Mouse (Mus musculus) lung, embryonic 16.5 days (tissue): ENCODE data around the gene Kif3b. TPM values are rescaled to one million over a fixed set of nuclear protein-coding genes. Genes with fewer than 3 reads are reported as not detected.
A peak's percentile ranks its signal among the peaks of the same experiment; 100 is the strongest.
"Not testable (repeated sequence)": the region's sequence is repeated elsewhere in the genome, so short reads cannot be mapped to it uniquely, and the experiment has no call there.

Source experiments
- ATAC-seq: fragments of 200-750 bp; cut with Nextera tagmentation; 2 replicates; pipeline ENCODE4 v1.8.0; 2017; ENCODE audit warnings: low read depth, mild to moderate bottlenecking, moderate library complexity
- H3K27ac ChIP-seq: fragments of 300-500 bp; sonication (generic); 2 replicates; pipeline ENCODE4 v1.5.1; 2014; ENCODE audit warnings: mild to moderate bottlenecking, control low read depth, low read length
- H3K27me3 ChIP-seq: fragments of 300-500 bp; sonication (generic); 2 replicates; pipeline ENCODE4 v1.6.1; 2014; ENCODE audit warnings: low read depth, low read length, mixed read lengths; ENCODE audit not compliant: control insufficient read depth, insufficient read depth
- H3K36me3 ChIP-seq: fragments of 300-500 bp; sonication (generic); 2 replicates; pipeline ENCODE4 v1.6.1; 2014; ENCODE audit warnings: low read length; ENCODE audit not compliant: control insufficient read depth, insufficient read depth
- H3K4me1 ChIP-seq: fragments of 300-500 bp; sonication (generic); replicated peaks from 2 replicates; pipeline ENCODE4 v1.6.1; 2014; ENCODE audit warnings: low read length, mixed read lengths; ENCODE audit not compliant: control insufficient read depth, insufficient read depth
- H3K4me2 ChIP-seq: fragments of 300-500 bp; sonication (generic); 2 replicates; pipeline ENCODE4 v1.6.1; 2014; ENCODE audit warnings: low read depth, low read length, control low read depth
- H3K4me3 ChIP-seq: fragments of 300-500 bp; sonication (generic); 2 replicates; pipeline ENCODE4 v1.5.1; 2014; ENCODE audit warnings: mild to moderate bottlenecking, low read length, control low read depth
- H3K9ac ChIP-seq: fragments of 300-500 bp; sonication (generic); 2 replicates; pipeline ENCODE4 v1.6.1; 2014; ENCODE audit warnings: low read length, control low read depth
- H3K9me3 ChIP-seq: fragments of 300-500 bp; sonication (generic); 2 replicates; pipeline ENCODE4 v1.6.1; 2016; ENCODE audit warnings: low read length; ENCODE audit not compliant: control insufficient read depth
- WGBS: fragments of 180-500 bp; shearing (Covaris S2); extraction: QIAGEN DNeasy Blood & Tissue Kit; methylation state at CpG from one replicate; pipeline ENCODE4 v1.1.7; 2014; 5-methylcytosine and 5-hydroxymethylcytosine counted together
- polyA plus RNA-seq: library from polyadenylated mRNA; unstranded; fragments of >200 nt; fragmentation: Nextera tagmentation; extraction: Ambion mirVana; gene quantifications from 2 replicates; pipeline ENCODE4 v1.2.1, GENCODE M21; 2015

Gene Kif3b
- polyA plus RNA-seq, 1 experiment from 2014 or later, result 7.1 TPM

- peak; percentile 80 for ATAC-seq
- not testable (repeated sequence) for H3K4me1 ChIP-seq, H3K4me3 ChIP-seq, H3K9ac ChIP-seq, H3K9me3 ChIP-seq, H3K4me2 ChIP-seq, H3K27me3 ChIP-seq
- WGBS, result 48% methylated on average over 8 of the region's 8 CpGs
- H3K27ac ChIP-seq, result 0 out of 2 replicates have a peak overlapping the region, but pooled peaks have one; percentile 27
- peaks cover 18% of the 10 kb centered on the region; the same call in 1 of the 2 replicates for H3K36me3 ChIP-seq
These were observed 20.8 kb upstream of the Kif3b start for GRCm38 (mm10) chr2:153270231-153270915.

GRCm38 (mm10) chr2:153274200-153274918, 16.9 kb upstream of the Kif3b start:
- H3K4me1 ChIP-seq, H3K9me3 ChIP-seq, H3K9ac ChIP-seq, H3K4me3 ChIP-seq, H3K4me2 ChIP-seq, H3K36me3 ChIP-seq, H3K27me3 ChIP-seq, H3K27ac ChIP-seq: not testable (repeated sequence)
- 61% methylated on average over 6 of the region's 6 CpGs for WGBS
- peak; percentile 72 for ATAC-seq

GRCm38 (mm10) chr2:153274919-153275247, 16.3 kb upstream of the Kif3b start:
- no peak for ATAC-seq
- no peaks in the 10 kb centered on the region for H3K36me3 ChIP-seq

GRCm38 (mm10) chr2:153275577-153275976, 15.6 kb upstream of the Kif3b start:
- H3K27me3 ChIP-seq, H3K27ac ChIP-seq, H3K4me1 ChIP-seq, ATAC-seq, H3K4me2 ChIP-seq, H3K4me3 ChIP-seq, H3K36me3 ChIP-seq, H3K9ac ChIP-seq, H3K9me3 ChIP-seq: not testable (repeated sequence)
- WGBS, result 65% methylated on average over 3 of the region's 3 CpGs

More at GRCm38 (mm10) chr2:153274919-153275247, 16.3 kb upstream of the Kif3b start:
- Histone ChIP-seq H3K4me2 (no peak overlapping the region), H3K9ac (no peak overlapping the region), H3K4me3 (no peak overlapping the region), H3K4me1 (peaks cover 2% of the 10 kb centered on the region), H3K9me3 (no peaks in the 10 kb centered on the region), H3K27ac (no peak overlapping the region), H3K27me3 (no peaks in the 10 kb centered on the region)
- 68% methylated on average over 6 of the region's 6 CpGs for WGBS

GRCm38 (mm10) chr2:153276440-153276839, 14.8 kb upstream of the Kif3b start:
- Histone ChIP-seq H3K4me3 (no peak overlapping the region), H3K27ac (no peak overlapping the region), H3K4me2 (no peak overlapping the region), H3K27me3 (no peaks in the 10 kb centered on the region), H3K4me1 (no peaks in the 10 kb centered on the region), H3K9ac (no peak overlapping the region), H3K9me3 (no peaks in the 10 kb centered on the region), H3K36me3 (no peaks in the 10 kb centered on the region)
- ATAC-seq, result no peak
- WGBS, result 84% methylated on average over 8 of the region's 8 CpGs

- ATAC-seq, H3K36me3 ChIP-seq, H3K9me3 ChIP-seq, H3K9ac ChIP-seq, H3K4me3 ChIP-seq, H3K4me1 ChIP-seq, H3K4me2 ChIP-seq, H3K27me3 ChIP-seq, H3K27ac ChIP-seq: not testable (repeated sequence)
- WGBS, result 89% methylated on average over 5 of the region's 5 CpGs
These were observed 14.4 kb upstream of the Kif3b start for GRCm38 (mm10) chr2:153276846-153277245.

GRCm38 (mm10) chr2:153278357-153278756, 12.9 kb upstream of the Kif3b start:
- Histone ChIP-seq H3K4me1 (no peaks in the 10 kb centered on the region), H3K9me3 (no peaks in the 10 kb centered on the region), H3K36me3 (no peaks in the 10 kb centered on the region), H3K27ac (no peak overlapping the region), H3K4me2 (no peak overlapping the region), H3K4me3 (no peak overlapping the region), H3K27me3 (no peaks in the 10 kb centered on the region), H3K9ac (no peak overlapping the region)
- no peak for ATAC-seq
- WGBS, result 80% methylated on average over 5 of the region's 5 CpGs

- H3K36me3 ChIP-seq, result no peaks in the 10 kb centered on the region
- 85% methylated on average over 6 of the region's 6 CpGs for WGBS
- no peaks in the 10 kb centered on the region for H3K27me3 ChIP-seq
- no peaks in the 10 kb centered on the region for H3K4me1 ChIP-seq
- H3K9me3 ChIP-seq, result no peaks in the 10 kb centered on the region
- H3K27ac ChIP-seq, result no peak overlapping the region
- H3K9ac ChIP-seq, result no peak overlapping the region
- H3K4me2 ChIP-seq, result no peak overlapping the region
- H3K4me3 ChIP-seq, result no peak overlapping the region
- ATAC-seq, result no peak
These were observed 7.3 kb upstream of the Kif3b start for GRCm38 (mm10) chr2:153283919-153284318.

- Histone ChIP-seq H3K27ac (no peak overlapping the region), H3K36me3 (no peaks in the 10 kb centered on the region), H3K4me2 (no peak overlapping the region), H3K9me3 (no peaks in the 10 kb centered on the region), H3K27me3 (no peaks in the 10 kb centered on the region), H3K4me3 (no peak overlapping the region), H3K9ac (no peak overlapping the region), H3K4me1 (no peaks in the 10 kb centered on the region)
- ATAC-seq, result no peak
- 86% methylated on average over 4 of the region's 4 CpGs for WGBS
These were observed 4.7 kb upstream of the Kif3b start for GRCm38 (mm10) chr2:153286524-153286923.
